Mouse (Mus musculus) layer of hippocampus, adult 18-20 months (tissue): ENCODE data around the gene Gm9639. TPM values are rescaled to one million over a fixed set of nuclear protein-coding genes. Genes with fewer than 3 reads are reported as not detected.
"Not testable (repeated sequence)": the region's sequence is repeated elsewhere in the genome, so short reads cannot be mapped to it uniquely, and the experiment has no call there.

ENCODE experiments used
- DNase-seq, 2 experiments: peaks; one replicate each; pipeline ENCODE4 v3.0.0; 2022; ENCODE audit warnings: low spot score in 2 of 2
- total RNA-seq, 2 experiments: library from RNA; stranded (reverse); gene quantifications; 2 replicates each; pipeline ENCODE4 v1.2.3; 2021

Gm9639 gene
- total RNA-seq, 2 experiments from 2014 or later = not detected

DNA sequence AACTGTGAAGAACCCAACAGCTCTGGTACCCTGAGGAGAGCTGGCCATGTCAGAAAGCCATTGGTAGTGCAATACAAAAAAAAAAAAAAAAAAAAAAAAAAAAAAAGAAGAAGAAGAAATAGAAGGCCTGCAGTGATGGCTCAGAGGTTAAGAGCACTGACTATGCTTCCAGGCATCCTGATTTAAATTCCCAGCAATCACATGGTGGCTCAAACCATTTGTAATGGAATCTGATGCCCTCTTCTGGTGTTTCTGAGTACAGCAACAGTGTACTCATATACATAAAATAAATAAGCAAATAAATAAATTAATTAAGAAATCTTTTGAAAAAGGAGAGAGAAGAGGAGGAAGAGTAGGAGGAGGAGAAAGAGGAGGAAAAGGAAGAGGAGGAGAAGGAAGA lies 41.4 kb downstream of the Gm9639 start:
- DNase-seq = no peak

DNA sequence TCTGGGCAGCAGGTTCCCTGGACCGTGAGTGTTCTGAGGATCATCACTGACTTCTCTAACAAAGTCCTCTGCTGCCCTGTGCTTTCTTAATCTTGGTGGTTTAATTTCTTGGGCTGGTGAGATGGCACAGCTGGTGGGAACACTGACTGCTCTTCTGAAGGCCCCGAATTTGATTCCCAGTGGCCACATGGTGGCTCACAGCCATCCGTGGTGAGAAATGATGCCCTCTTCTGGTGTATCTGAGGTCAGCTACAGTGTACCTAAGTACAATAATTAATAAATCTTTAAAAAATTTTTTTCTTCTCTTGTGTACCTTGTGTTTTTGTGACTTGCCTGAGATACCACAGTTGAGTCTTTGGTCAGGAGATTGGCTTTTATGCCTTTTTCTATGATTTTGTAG lies 42.6 kb downstream of the Gm9639 start:
- DNase-seq = not testable (repeated sequence)

DNA sequence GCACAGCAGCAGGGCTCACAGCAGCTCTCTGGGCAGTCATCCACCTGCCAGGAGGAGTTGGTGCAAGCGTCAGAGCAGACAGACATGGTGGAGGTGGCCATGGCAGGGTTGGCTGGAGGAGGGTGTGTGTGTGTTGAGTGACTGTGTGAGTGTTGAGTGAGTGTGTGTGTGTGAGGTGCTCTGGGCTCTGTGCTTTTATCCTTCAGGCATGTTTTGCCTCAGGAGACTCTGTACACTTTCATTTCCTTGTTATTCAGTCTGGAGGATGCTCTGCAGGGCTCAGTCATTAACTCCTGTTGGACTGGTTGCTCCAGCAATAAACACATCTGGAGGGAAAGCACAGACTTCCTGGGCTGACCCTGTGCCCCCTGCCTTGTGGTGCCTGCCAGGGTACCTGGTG lies 43.6 kb downstream of the Gm9639 start, which contains the start of gene Gm9736:
TSS of gene Gm9736 (minus strand) at position 101 of the 400 bp plus-strand sequence.
- not testable (repeated sequence) for DNase-seq

DNA sequence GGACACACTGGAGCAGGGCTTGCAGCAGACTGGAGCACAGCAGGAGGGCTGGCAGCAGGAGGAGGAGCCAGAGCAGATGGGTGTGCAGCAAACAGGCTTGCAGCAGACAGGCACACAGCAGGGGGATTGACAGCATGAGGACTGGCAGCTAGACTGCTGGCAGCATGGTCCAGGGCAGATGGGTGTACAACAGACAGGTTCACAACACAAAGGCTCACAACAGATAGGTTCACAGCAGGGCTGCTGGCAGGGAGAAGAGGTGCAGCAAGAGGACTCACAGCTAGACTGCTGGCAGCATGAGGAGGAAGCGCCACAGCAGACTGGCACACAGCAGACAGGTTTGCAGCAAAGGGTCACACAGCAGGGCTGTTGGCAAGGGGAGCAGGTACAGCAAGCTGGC lies 44.2 kb downstream of the Gm9639 start:
- DNase-seq = not testable (repeated sequence)

Other genes starting within 250 kb of the Gm9639 start
- 10 to 100 TPM; 69.2 to 78.2 TPM for gene Pttg1ip, start 213.4 kb downstream of the Gm9639 start, total RNA-seq
- gene Sumo3, start 189.0 kb downstream of the Gm9639 start, total RNA-seq = 100 to 1,000 TPM; 144 to 147 TPM
- gene Gm49325, start 188.9 kb downstream of the Gm9639 start, total RNA-seq = 10 to 100 TPM; 31.6 to 32.6 TPM
- gene Ube2g2, start 172.8 kb downstream of the Gm9639 start, total RNA-seq = 10 to 100 TPM; 84.7 to 86.9 TPM
- under 1 TPM in 1 of 2 experiments, not detected in 1; 0.20 TPM for gene Tspear, start 108.5 kb downstream of the Gm9639 start, total RNA-seq
- not detected for gene Gm19402, start 104.3 kb downstream of the Gm9639 start, total RNA-seq
- gene Gm9508, start 97.8 kb downstream of the Gm9639 start, total RNA-seq = not detected
- gene Gm10272, start 88.5 kb downstream of the Gm9639 start, total RNA-seq = not detected
- gene Gm10024, start 83.6 kb downstream of the Gm9639 start, total RNA-seq = not detected
- gene Gm10142, start 79.3 kb downstream of the Gm9639 start, total RNA-seq = not detected
- gene Krtap12-1, start 74.5 kb downstream of the Gm9639 start, total RNA-seq = not detected
- gene Gm10100, start 68.6 kb downstream of the Gm9639 start, total RNA-seq = not detected
- not detected for gene Gm18596, start 52.4 kb downstream of the Gm9639 start, total RNA-seq
- not detected for gene Gm9736, start 43.7 kb downstream of the Gm9639 start, total RNA-seq
- gene Gm3233, start 35.4 kb downstream of the Gm9639 start, total RNA-seq = not detected
- gene Gm3238, start 23.8 kb downstream of the Gm9639 start, total RNA-seq = not detected
- not detected for gene Gm7138, start 18.1 kb downstream of the Gm9639 start, total RNA-seq
- gene Gm3250, start 12.5 kb downstream of the Gm9639 start, total RNA-seq = not detected
- not detected for gene Gm7137, start 6.9 kb downstream of the Gm9639 start, total RNA-seq
- gene Gm19668, start 4.1 kb upstream of the Gm9639 start, total RNA-seq = not detected
- not detected for gene Gm9507, start 16.8 kb upstream of the Gm9639 start, total RNA-seq
- not detected for gene Gm2696, start 19.6 kb upstream of the Gm9639 start, total RNA-seq
- not detected for gene Krtap10-4, start 32.0 kb upstream of the Gm9639 start, total RNA-seq
- gene Krtap10-10, start 40.9 kb upstream of the Gm9639 start, total RNA-seq = not detected
- not detected for gene Gm36176, start 51.7 kb upstream of the Gm9639 start, total RNA-seq
- not detected for gene Gm10318, start 57.8 kb upstream of the Gm9639 start, total RNA-seq
- not detected for gene Gm3285, start 66.9 kb upstream of the Gm9639 start, total RNA-seq
- 1 to 10 TPM; 3.8 to 5.0 TPM for gene Lrrc3, start 107.5 kb upstream of the Gm9639 start, total RNA-seq
- gene Trpm2, start 175.5 kb upstream of the Gm9639 start, total RNA-seq = 10 to 100 TPM; 37.9 to 40.8 TPM
- 10 to 100 TPM; 39.9 to 40.5 TPM for gene 1810043G02Rik, start 183.4 kb upstream of the Gm9639 start, total RNA-seq
- gene Pfkl, start 215.0 kb upstream of the Gm9639 start, total RNA-seq = 100 to 1,000 TPM; 217 to 223 TPM
- 1 to 10 TPM in 1 of 2 experiments, under 1 TPM in 1; 0.74 to 1.2 TPM for gene Dnmt3l, start 246.9 kb upstream of the Gm9639 start, total RNA-seq
- under 1 TPM; 0.64 to 0.79 TPM for gene Aire, start 248.5 kb upstream of the Gm9639 start, total RNA-seq